Mouse (Mus musculus): ENCODE data around the gene Dusp8. TPM values are rescaled to one million over a fixed set of nuclear protein-coding genes. Genes with fewer than 3 reads are reported as not detected.
"Not testable (repeated sequence)": the region's sequence is repeated elsewhere in the genome, so short reads cannot be mapped to it uniquely, and the experiment has no call there.

The Dusp8 gene
- polyA plus RNA-seq (2014; fragmentation: Nextera tagmentation; extraction: Ambion mirVana): 2.5 and 2.6 TPM in 2 replicates

- ATAC-seq (replicated peaks; ENCODE audit: low FRiP score) (peak; percentile 82), DNase-seq (ENCODE audit: low spot score) (peak; percentile 85)
- Histone ChIP-seq H3K4me2 (peak within 1 kb of the TSS; percentile 88), H3K27me3 (replicated peaks; ENCODE audit: control insufficient read depth, insufficient read depth, low read length) (peaks cover 79% of the 10 kb centered on the region), H3K4me3 (ENCODE audit: low read depth, low read length) (peak within 1 kb of the TSS; percentile 68), H3K9me3 (ENCODE audit: control insufficient read depth, low read length) (no peaks in the 10 kb centered on the region), H3K36me3 (ENCODE audit: control insufficient read depth, insufficient read depth, low read length) (no peaks in the 10 kb centered on the region), H3K27ac (ENCODE audit: low read depth, low read length) (peak within 1 kb of the TSS; percentile 30; the same call in 1 of the 2 replicates), H3K9ac (ENCODE audit: low read depth, low read length) (peak within 1 kb of the TSS; percentile 69), H3K4me1 (replicated peaks; ENCODE audit: control insufficient read depth, insufficient read depth, low read length) (peaks cover 15% of the 10 kb centered on the region; the same call in 1 of the 2 replicates)
- 1% methylated on average over 59 of the region's 63 CpGs for WGBS
Measured at GRCm38 (mm10) chr7:142095183-142095931, at the start of gene Dusp8. Dusp8 (minus strand) TSS chr7:142095843.

DNA sequence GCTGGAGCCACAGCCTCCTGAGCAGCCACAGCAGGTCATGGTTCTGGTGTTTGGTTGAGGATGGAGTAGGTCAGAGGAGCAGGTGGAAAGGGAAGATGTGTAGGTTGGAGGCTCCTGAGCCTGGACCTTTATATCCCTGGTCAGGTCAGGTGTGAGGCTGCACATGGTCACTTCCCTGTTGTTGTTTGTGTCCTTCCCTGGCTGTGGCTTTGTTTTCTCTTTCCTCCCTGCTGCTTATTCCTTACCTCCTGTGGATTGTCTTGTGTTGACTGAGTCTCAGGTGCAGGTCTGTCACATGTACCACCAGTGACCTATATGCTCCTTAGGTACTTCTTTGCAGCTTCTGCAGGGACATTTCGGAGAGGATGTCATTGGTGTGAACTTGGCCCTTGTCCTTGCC, 48.9 kb upstream of the Dusp8 start, which contains the start of gene Gm45337:
Gene Gm45337 (minus strand): TSS at position 101 of the 400 bp plus-strand sequence.
- H3K4me1 ChIP-seq (replicated peaks; ENCODE audit: control insufficient read depth, insufficient read depth, low read length): no peaks in the 10 kb centered on the region
- whole genome bisulfite sequencing: 68% methylated on average over 1 of the region's 1 CpGs
- ATAC-seq (replicated peaks; ENCODE audit: low FRiP score) (no peak), DNase-seq (ENCODE audit: low spot score) (no peak)
- H3K9me3 ChIP-seq (ENCODE audit: control insufficient read depth, low read length): no peaks in the 10 kb centered on the region
- no peaks in the 10 kb centered on the region for H3K36me3 ChIP-seq (ENCODE audit: control insufficient read depth, insufficient read depth, low read length)
- H3K4me3 ChIP-seq (ENCODE audit: low read depth, low read length): no peak within 1 kb of the TSS
- no peak within 1 kb of the TSS for H3K27ac ChIP-seq (ENCODE audit: low read depth, low read length)
- no peak within 1 kb of the TSS for H3K4me2 ChIP-seq
- H3K9ac ChIP-seq (ENCODE audit: low read depth, low read length): no peak within 1 kb of the TSS
- H3K27me3 ChIP-seq (replicated peaks; ENCODE audit: control insufficient read depth, insufficient read depth, low read length): no peaks in the 10 kb centered on the region

GRCm38 (mm10) chr7:142143506-142144010, 47.9 kb upstream of the Dusp8 start:
- not testable (repeated sequence) for H3K9me3 ChIP-seq (ENCODE audit: control insufficient read depth, low read length); H3K27ac ChIP-seq (ENCODE audit: low read depth, low read length); DNase-seq (ENCODE audit: low spot score); H3K4me2 ChIP-seq; ATAC-seq (replicated peaks; ENCODE audit: low FRiP score); H3K36me3 ChIP-seq (ENCODE audit: control insufficient read depth, insufficient read depth, low read length); H3K27me3 ChIP-seq (replicated peaks; ENCODE audit: control insufficient read depth, insufficient read depth, low read length); H3K4me1 ChIP-seq (replicated peaks; ENCODE audit: control insufficient read depth, insufficient read depth, low read length); H3K9ac ChIP-seq (ENCODE audit: low read depth, low read length); H3K4me3 ChIP-seq (ENCODE audit: low read depth, low read length)
- WGBS: 10% methylated on average over 1 of the region's 1 CpGs

DNA sequence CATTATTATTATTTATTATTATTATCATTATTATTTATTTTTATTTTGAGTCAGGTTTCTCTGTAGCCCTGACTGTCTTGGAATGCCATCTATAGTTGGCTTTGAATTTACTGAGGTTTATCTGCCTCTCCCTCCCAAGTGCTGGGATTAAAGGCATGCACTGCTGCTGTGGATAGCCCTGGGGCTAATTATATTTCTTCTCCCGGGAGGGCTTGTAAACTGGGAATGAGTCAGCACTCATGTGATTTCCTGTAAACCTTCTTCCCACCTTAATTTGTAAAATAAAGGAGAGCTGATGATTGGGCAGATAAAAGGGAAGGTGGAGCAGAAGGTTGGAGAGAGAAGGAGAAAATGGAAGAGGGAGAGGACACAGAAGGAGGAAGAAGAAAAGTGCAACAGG, 45.1 kb upstream of the Dusp8 start:
- ATAC-seq (replicated peaks; ENCODE audit: low FRiP score): no peak
- no peak overlapping the region for H3K27ac ChIP-seq (ENCODE audit: low read depth, low read length)
- no peak overlapping the region for H3K4me2 ChIP-seq
- no peak for DNase-seq (ENCODE audit: low spot score)
- no peaks in the 10 kb centered on the region for H3K4me1 ChIP-seq (replicated peaks; ENCODE audit: control insufficient read depth, insufficient read depth, low read length)
- H3K36me3 ChIP-seq (ENCODE audit: control insufficient read depth, insufficient read depth, low read length): no peaks in the 10 kb centered on the region
- H3K9ac ChIP-seq (ENCODE audit: low read depth, low read length): no peak overlapping the region
- no peak overlapping the region for H3K4me3 ChIP-seq (ENCODE audit: low read depth, low read length)
- H3K27me3 ChIP-seq (replicated peaks; ENCODE audit: control insufficient read depth, insufficient read depth, low read length): no peaks in the 10 kb centered on the region
- H3K9me3 ChIP-seq (ENCODE audit: control insufficient read depth, low read length): no peaks in the 10 kb centered on the region
- 13% methylated on average over 1 of the region's 1 CpGs for WGBS

GRCm38 (mm10) chr7:142135934-142136333, 40.3 kb upstream of the Dusp8 start, which contains the start of gene Gm39115:
Gm39115 (minus strand) TSS chr7:142136034.
- ATAC-seq (replicated peaks; ENCODE audit: low FRiP score); H3K4me1 ChIP-seq (replicated peaks; ENCODE audit: control insufficient read depth, insufficient read depth, low read length); H3K4me3 ChIP-seq (ENCODE audit: low read depth, low read length); H3K9ac ChIP-seq (ENCODE audit: low read depth, low read length); H3K4me2 ChIP-seq; H3K9me3 ChIP-seq (ENCODE audit: control insufficient read depth, low read length); H3K27ac ChIP-seq (ENCODE audit: low read depth, low read length); DNase-seq (ENCODE audit: low spot score); H3K27me3 ChIP-seq (replicated peaks; ENCODE audit: control insufficient read depth, insufficient read depth, low read length); H3K36me3 ChIP-seq (ENCODE audit: control insufficient read depth, insufficient read depth, low read length): not testable (repeated sequence)
- 21% methylated on average over 2 of the region's 2 CpGs for WGBS

DNA sequence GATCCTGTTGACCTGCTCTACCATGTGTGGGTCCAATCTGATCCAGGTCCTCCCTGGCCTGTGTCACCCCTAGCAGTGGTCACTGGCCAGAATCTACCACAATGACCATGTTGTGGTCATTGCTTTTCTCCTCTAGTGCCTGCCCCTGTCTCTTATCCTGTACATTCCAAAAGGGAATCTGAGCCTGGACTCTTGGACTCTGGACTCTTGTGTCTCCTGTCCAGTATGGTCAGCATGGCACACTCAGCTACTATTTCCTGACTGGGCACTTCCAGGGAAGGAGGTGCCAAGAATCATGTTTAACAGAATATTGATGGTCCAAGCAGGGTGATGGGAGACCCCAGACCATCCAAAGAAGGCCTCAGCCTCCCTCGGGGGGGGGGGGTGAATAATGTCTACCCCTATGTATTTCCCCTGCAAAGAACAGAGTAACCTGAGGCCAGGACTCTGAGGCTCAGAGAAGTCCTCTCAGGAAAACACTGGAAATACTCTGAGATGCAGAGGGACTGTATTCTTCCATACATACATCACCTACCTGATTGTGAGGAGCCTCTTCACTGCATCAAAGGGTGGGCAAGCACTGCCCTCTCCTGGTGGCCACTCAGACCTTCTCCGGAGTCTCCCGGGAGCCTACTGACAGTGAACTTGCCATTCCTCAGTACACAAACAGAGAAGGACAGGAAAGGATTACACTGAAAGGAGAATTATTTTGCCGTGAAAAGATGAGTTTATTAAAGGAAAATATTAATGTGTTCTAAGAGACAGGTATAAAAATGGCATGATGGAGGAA, 38.8 kb upstream of the Dusp8 start:
- no peak for DNase-seq (ENCODE audit: low spot score)

DNA sequence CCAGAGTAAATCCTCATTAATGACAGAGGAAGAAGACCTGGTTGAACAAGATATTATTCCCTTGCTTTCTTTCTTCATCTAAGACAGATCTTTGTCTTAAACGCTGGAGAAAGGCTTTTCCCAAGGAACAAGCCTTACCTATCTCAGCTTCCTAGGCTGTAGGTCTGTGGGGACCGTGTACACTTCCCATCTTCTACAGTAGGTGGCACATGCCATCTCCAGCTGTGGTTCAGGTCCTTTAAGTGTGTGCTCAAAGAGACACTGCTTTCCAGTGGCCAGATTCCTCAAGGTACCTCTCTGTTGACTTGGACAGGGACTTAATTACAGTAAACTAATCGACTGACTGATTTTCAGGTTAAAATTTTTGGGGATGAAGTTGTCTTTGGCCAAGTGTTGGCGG, 33.2 kb upstream of the Dusp8 start:
- ATAC-seq (replicated peaks; ENCODE audit: low FRiP score) (no peak), DNase-seq (ENCODE audit: low spot score) (no peak)
- Histone ChIP-seq H3K4me2 (no peak overlapping the region), H3K36me3 (ENCODE audit: control insufficient read depth, insufficient read depth, low read length) (no peaks in the 10 kb centered on the region), H3K27ac (ENCODE audit: low read depth, low read length) (no peak overlapping the region), H3K4me1 (replicated peaks; ENCODE audit: control insufficient read depth, insufficient read depth, low read length) (no peaks in the 10 kb centered on the region), H3K27me3 (replicated peaks; ENCODE audit: control insufficient read depth, insufficient read depth, low read length) (no peaks in the 10 kb centered on the region), H3K4me3 (ENCODE audit: low read depth, low read length) (no peak overlapping the region), H3K9me3 (ENCODE audit: control insufficient read depth, low read length) (no peaks in the 10 kb centered on the region), H3K9ac (ENCODE audit: low read depth, low read length) (no peak overlapping the region)
- 52% methylated on average over 4 of the region's 4 CpGs for WGBS

More for the DNA sequence above, 38.8 kb upstream of the Dusp8 start:
- Histone ChIP-seq H3K36me3 (ENCODE audit: control insufficient read depth, insufficient read depth, low read length) (no peaks in the 10 kb centered on the region), H3K27me3 (replicated peaks; ENCODE audit: control insufficient read depth, insufficient read depth, low read length) (no peaks in the 10 kb centered on the region), H3K4me1 (replicated peaks; ENCODE audit: control insufficient read depth, insufficient read depth, low read length) (no peaks in the 10 kb centered on the region), H3K9ac (ENCODE audit: low read depth, low read length) (no peak overlapping the region), H3K4me2 (no peak overlapping the region), H3K4me3 (ENCODE audit: low read depth, low read length) (no peak overlapping the region), H3K9me3 (ENCODE audit: control insufficient read depth, low read length) (no peaks in the 10 kb centered on the region), H3K27ac (ENCODE audit: low read depth, low read length) (no peak overlapping the region)
- 57% methylated on average over 4 of the region's 4 CpGs for WGBS
- ATAC-seq (replicated peaks; ENCODE audit: low FRiP score): no peak

- WGBS: 89% methylated on average over 1 of the region's 1 CpGs
Measured at GRCm38 (mm10) chr7:142120629-142121028, 25.0 kb upstream of the Dusp8 start, which contains the start of gene Gm45618. Gm45618 (minus strand) TSS chr7:142120729.

More at GRCm38 (mm10) chr7:142120629-142121028, 25.0 kb upstream of the Dusp8 start, which contains the start of gene Gm45618:
- DNase-seq (ENCODE audit: low spot score); ATAC-seq (replicated peaks; ENCODE audit: low FRiP score); H3K27me3 ChIP-seq (replicated peaks; ENCODE audit: control insufficient read depth, insufficient read depth, low read length); H3K4me3 ChIP-seq (ENCODE audit: low read depth, low read length); H3K9ac ChIP-seq (ENCODE audit: low read depth, low read length); H3K36me3 ChIP-seq (ENCODE audit: control insufficient read depth, insufficient read depth, low read length); H3K9me3 ChIP-seq (ENCODE audit: control insufficient read depth, low read length); H3K4me2 ChIP-seq; H3K27ac ChIP-seq (ENCODE audit: low read depth, low read length); H3K4me1 ChIP-seq (replicated peaks; ENCODE audit: control insufficient read depth, insufficient read depth, low read length): not testable (repeated sequence)

Data from liver, embryonic 11.5 days (tissue).